Mouse (Mus musculus) right cerebral cortex, postnatal 10 days (tissue): ENCODE results near the gene Gm5737.

Experiments used
- DNase-seq, 2 experiments: peaks; one replicate each; pipeline ENCODE4 v3.0.0; 2021; ENCODE audit warnings: low spot score in 2 of 2

The Gm5737 gene

DNA sequence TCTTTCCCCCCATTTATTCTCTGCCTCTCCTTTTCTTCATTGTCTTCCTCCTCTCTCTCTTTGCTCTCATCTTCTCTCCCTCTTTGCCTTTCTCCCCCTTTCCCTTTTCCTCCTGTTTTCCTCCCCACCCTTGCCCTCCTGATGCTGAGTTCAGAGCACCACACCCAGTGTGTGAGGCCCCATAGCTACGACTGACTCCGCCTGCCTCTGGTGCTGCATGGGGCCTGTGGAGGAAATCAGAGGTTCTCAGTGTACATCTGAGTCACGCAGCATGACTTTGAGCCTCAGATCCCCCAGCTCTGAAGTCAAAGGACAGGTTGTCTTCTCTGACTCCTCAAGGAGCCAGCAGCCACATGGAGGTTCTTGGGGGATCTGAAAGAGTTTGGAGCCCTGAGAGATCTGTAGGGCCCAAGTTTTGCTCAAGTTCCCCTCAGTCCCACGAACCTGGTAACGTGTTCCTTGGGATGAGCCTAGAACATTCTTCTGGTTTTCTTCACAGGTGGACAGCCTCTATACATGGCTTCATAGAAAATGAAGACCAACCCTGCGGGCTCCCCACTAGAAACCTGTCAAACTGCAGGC lies at the start of gene Gm5737:
Gm5737 (plus strand) TSS at position 532 of the 582 bp plus-strand sequence.
- DNase-seq: no peak

DNA sequence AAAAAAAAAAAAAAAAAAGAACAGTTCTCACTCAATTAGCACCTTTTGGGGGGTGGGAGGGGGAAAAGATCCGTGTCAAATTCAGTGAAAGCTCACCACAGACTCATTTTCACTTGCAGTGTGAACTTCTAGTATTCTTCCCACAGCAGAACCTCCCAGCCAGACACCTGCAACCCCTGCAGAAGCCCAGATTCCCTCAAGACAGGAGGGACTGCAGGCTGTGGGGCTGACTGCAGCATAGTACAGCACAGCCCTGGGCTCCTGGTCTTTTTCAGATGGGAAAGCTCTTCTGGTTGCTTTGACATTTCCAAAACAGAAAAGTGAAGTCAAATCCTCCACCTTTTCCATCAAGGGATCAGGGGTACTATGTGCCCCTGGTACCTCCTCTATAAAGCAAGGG lies 44.8 kb upstream of the Gm5737 start:
- DNase-seq: no peak

DNA sequence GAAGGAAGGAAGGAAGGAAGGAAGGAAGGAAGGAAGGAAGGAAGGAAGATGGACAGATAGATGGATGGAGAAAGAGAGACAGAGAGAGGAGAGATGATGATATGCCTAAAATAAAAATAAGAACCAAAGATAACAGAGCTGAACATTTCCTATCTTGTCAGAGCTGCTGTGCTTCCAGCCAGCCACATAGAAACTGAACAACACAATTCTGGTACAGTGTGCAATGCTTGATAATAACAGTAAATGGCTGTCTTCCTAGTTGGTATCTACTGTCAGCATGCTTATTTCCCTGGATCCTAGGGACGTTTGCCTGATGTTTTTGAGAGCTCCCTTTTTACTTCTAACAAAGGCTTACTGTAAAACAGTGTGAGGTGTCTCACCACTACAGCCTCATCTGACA lies 40.8 kb upstream of the Gm5737 start:
- no peak for DNase-seq

DNA sequence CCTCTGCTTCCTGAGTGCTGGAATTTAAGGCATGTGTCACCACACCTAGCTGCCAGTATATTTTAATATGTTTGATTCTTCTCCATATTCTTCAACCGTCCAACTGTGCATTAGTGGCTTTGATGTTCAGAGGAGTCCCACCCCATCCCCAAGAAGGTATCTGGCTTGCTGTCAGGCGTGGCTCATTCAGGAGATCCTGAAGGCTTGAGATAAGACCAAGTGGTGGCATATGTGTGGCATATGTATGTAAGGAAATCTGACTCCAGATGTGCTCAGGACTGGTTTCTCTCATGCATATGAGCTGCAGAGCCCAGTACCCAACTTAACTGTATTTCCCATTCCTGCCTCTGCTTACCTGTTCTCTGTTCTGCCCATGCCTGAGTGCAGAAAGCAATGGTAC lies 34.2 kb upstream of the Gm5737 start:
- DNase-seq: no peak

DNA sequence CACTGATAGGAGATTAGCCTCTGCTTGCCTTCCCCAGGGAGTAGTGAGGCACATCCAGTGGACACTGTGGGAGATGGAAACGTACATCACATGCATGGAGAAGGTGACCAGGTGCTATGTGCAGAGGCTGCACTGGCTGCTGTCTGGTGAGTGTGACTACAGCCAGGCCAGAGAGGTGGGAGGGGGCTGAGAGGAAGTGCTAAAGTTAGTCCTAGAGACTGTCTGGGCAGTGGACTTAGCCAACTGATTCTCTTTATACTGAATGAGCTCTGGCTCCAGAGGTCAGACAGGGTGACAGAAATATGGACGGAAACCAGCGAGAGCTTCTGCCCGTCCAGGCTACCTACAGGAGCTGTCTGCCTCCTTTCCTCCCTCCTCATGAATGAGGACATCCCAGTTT lies 16.6 kb upstream of the Gm5737 start:
- DNase-seq: no peak

DNA sequence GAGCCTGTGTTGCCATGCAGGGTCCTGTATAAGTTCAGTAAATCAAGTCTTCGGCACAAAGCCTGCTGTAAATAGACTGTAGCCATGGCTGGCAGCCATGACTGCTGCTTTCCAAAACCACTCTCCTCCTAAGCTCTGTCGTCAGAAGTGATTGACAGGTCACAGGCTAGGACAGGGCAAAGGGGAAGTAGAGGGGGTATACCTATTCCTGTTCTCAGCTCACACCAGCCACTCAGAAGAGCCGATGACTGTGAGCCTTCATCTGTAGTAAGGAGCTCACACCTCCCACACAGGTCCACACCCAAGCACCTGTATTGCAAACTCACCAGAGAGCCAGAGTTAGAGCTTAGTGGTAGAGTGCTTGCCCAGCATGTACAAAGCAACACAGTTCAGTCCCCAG lies 15.8 kb upstream of the Gm5737 start:
- no peak for DNase-seq

DNA sequence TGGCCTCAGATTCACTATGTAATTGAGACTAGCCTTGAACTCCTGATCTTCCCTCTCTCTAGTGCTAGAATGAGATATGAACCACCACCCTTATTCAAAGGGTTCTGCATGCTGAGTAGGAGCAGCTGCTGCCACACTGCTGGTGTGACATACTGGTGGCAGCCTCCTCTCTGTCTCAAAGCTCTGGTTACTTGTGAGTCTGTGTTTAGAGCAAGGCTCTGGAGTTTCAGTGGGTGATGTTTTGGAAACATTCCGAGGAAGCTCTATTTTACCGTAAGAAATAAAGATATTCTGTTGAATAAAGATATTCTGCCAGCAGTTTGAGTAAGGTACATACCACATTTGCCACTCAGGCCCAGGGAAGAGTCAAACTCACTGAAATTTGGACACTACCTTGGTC lies 8.9 kb upstream of the Gm5737 start:
- no peak for DNase-seq

DNA sequence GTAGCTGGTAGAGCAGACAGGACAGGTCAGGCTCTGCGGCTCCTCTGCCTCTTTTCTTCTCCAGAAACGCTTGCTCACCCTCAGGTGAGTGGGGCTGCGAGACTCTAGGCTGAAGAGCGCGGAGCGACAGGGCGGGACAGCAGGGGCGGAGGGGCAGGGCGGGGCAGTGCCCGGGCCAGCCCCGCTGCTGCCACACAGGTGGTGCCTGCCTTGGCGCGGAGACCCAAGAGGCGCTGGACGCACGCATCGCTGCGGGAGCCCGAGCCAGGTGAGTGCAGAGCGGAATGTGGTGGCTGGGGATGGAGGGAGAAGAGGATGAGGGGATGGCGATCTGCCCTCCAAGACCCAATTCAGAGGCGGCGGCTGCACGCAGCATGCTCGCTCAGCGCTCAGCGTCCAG lies 2.5 kb upstream of the Gm5737 start:
- DNase-seq: no peak

DNA sequence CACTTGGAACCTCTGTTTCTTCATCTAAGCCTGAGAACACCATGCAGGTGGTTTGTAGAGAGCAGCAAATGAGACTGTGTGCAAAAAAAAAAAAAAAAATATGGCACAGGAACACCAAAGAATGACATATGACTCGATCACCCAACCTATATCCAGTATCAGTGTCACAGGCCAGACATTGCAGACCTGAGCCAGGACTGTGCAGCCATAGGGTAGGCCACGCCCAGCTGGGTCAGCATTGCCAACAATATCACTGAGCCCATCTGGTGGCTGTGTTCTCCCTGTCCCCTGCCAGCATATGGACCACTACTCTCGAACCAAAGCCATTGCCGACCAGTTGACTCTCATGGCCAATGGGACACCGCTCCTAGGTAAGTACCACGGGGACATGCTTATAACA lies 5.4 kb downstream of the Gm5737 start:
- DNase-seq: no peak

DNA sequence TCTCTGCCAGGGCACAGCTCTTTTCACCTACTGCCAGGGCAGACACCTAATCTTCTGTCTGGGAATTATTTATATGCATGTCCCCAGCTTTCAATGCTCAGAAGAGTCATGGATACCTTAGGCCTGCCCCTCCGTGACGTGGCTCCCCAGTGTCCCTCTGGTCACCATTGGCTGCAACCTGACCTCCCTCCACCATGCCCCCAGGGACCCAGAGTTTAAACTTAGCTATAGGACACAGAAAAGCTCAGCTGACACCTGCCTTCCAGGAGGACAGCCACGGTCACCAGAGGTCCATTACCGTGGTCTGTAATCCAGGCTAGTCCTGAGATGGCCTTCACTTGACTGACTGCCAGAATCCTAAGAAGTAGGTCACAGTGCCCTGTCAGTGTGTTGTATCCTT lies 7.2 kb downstream of the Gm5737 start:
- DNase-seq: no peak

DNA sequence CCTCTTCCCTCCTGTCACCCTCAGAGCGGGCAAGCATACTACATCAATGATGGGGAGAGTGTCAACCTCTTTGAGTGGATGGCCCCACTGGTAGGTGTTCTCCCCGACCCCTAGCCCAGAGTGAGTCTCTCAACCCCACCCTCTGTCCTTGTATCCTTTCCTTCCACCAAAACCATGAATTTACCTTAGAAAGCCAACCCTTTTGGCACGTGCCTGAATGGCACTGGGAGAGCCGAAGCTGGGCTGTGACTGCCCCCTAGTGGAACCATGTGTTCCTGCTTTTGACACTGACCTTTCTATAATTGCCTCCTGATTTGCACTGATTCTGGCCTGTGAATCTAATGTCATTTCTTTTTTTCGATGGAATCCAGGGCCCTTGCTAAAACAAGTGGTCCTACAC lies 11.1 kb downstream of the Gm5737 start:
- peak; percentile 70 to 81 for DNase-seq

DNA sequence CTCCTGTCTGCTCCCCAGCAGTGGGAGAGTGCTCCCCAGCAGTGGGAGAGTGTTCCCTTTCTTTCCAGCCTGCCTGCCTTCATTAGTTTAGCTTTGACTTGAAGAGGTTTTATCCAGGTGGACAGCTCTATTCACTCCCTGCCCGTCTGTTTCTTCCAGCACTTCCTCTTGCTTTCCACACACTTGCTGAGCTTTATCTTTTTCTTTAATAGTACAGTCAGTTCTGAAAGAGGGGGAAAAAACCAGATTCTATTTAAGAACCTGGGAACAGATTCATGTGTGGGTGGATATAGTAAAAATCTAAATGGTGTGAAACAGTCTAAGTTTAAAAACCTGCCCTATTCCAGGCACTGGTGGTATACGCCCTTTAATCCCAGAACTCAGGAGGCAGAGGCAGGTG lies 12.9 kb downstream of the Gm5737 start:
- DNase-seq: no peak

DNA sequence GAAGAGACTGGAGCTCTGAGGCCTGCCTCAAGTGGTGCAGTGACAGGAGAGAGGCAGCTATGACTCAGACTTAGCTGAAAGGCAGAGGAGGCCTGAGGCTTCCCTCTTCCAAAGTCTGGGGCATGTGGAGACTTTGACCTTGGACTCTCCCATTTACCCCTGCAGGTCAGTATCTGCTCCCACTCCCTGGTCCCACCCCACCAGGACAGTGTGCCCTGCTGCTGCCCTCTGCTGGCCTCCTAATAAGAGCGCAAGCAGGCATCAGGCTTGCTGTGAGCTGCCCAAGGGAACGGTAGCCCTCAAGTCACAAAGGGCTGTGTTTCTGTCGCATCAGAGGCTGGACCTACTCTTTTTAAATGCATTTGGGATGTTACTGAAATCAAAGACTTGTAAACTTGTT lies 14.2 kb downstream of the Gm5737 start:
- peak in 1 of 2 experiments; percentile 50 for DNase-seq

DNA sequence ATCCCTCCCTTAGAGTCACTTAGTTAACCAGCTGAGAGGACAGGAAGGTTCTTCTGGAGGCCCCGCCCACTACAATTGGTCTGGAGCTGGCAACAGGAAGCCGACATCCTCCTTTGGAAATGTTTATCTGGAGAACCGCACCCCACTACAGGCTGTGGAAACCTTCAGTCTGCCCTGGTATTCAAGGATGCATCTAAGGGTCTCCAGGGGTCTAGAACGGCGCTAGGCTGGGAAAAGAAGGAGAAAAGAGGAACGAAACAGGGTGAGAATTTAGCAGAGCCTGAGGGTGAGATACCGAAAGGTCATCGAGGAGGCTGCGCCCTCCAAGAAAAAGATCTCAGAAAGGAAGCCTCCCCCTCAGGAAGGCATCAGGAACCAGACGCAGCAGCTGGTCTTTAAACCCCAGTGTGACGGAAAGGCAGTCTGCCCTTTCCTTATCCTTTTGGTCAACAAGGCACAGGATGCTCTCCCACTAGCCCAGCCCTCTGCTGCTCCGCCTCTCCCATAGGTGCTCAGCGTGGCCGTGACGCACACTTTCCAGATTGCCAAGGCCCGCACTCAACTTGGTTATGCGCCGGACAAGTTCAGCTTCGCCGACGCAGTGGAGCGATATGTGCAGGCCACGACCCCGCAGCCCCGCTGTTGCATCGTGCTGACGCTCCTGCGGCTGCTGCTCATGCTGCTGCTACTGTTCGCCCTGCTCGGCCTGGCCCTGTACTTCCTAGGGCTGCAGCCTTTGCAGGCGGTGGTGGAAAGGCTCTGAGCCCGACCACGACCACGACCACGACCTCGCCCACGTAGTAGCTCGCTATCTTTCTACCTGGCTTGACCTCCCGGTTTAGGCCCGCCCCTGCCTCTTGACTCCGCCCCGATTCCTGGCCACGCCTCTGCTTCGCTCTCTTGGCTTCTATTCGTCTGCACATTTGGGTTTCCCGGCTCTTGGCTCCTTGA lies 18.5 kb downstream of the Gm5737 start:
- peak; percentile 54 to 64 for DNase-seq

DNA sequence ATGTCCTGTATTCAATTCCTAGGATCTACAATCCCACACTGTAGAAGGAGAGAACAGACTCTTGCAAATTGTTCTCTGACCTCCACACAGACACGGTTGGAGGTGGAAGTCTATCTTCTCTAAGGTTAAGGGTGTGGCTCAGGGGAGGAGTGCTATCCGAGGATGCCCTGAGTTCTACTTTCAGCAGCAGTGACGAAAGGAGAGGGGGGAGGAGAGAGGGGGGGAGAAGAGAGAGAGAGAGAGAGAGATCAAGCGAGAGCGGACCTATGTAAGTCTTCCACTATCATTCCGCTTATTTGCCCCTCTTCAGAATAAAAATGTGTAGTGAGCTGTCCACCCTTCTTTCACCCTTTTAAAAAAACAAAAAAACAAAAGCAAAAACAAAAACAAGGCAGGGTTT lies 22.3 kb downstream of the Gm5737 start:
- no peak for DNase-seq

DNA sequence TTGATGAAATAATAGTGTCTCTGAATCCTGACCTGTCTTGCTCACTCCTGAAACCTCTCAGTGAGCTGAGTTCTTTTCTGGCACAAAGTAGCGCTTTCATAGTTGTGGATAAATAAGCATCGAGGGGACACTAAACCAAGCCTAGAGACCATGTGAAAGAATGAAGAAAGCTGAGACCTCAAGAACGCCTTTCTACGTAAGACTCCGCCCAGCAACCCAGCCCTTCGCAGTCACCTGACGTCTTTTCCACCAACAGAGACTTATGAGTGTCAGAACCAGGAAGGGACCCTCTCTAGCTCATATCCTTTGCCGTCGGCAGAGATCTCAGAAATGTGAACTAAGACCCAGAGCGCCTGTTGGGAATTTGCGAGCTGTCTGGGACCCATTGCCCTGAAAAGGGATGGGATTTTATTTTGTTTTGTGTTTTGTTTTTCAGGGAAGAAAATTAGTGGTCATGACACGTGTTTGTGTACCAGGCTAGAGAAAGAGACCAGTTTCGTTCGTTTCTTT lies 22.8 kb downstream of the Gm5737 start:
- peak; percentile 82 to 87 for DNase-seq

DNA sequence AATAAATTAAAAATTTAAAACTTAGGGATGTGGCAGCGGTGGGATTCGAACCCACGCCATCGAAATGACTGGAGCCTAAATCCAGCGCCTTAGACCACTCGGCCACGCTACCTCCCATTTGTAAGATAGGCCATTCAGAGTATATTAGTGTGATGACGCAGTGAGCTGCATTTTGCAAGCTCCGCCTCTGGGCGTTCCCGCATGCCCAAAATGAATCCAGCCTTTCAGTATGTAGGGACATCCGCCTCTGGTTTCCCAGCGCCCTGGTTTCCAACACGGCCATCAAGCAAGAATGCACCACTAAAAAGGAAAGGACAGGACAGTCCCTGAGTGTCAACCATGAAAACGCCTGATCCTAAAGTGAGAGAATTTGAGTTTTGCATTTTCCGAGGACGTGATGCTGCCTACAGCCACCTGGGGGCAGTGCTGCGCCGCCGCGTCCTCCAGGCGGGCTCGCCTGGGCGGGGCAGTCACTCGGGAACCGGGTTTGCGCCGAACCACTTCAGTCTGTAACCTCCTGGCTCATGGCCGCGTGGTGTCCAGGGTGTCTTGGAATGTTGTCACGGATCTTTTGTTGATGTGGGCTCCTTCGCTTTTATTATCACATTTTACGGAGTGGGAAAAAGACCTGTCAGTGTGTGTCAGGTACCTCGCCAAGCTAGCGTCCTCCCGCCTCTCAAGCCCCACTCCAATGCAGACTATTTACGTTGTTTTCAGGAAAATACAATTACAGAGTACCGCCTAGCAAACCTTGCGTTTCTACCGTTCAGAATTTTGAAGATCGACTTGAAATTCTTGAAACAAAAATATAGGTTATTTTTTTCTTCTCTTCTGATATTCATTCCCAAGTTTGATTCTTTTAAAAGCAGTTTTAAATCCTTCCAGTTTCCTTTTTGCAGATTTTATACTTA lies 23.5 kb downstream of the Gm5737 start:
- peak; percentile 92 to 93 for DNase-seq

DNA sequence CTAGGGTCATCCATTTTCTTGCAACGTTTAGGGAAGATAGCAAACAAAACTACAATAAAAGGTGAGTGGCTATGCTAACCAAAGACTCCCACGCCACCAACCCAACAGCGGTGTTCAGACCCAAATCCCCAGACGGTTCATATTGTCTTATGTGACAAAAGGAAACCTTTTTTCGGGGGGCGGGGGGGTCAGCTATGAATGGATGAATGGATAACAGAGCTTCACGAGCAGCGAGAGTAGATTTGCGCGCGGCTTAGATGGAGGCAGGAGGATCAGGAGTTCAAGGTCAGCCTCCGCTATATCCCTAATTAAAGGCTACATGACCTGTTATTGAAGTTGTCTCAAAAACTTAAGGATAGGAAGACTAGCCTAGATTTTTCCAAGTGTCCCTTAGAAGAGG lies 24.2 kb downstream of the Gm5737 start:
- no peak for DNase-seq

DNA sequence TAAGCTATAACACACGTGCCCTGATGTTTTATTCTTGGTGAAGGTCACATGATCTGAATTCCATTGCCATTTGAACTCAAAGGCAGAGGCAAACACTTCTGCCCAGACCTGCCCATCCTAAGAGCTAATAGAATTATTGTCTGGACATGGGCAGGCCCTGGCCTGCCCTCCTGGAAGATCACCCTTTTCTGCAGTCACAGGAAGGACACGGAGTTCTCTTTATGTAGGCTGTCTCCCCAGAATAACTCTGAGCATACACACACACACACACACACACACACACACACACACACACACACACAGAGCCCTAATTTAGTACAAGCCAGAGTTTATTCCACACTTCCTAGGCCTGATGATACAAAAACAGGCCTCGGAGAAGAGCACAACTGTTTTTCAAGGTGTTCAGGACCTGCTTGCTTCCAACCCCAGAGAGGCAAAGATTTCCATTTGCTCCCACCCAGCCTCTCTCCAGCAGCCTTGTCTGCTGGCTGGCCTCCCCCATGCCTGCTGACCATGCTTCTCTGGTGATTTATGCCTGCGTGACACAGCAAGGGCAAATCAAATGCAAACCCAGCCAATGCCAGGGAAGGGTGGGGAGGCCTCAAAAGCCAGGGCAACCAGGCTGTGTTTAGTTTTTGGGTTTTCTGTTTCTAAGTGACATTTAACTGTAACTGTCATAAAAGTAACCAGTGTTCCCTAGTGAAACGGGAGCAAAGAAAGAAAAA lies 26.4 kb downstream of the Gm5737 start:
- no peak for DNase-seq

DNA sequence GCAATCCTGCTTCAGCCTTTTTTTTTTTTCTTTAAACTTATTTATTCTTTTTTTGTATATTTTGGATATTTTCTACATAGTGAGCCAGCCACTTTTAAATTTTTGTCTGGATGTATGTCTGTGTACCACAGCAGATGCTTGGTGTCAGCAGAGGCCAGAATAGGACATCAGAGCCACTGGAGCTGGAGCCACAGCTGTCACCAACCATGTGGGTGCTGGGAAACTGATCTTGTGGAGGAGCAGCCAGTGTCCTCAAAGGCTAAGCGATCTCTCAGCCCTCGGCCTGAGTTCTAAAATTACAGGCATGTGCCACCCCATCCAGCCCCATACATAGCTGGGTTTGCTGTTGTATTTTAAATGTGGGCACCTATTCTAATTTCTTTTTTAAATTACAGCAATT lies 27.6 kb downstream of the Gm5737 start:
- DNase-seq: no peak

DNA sequence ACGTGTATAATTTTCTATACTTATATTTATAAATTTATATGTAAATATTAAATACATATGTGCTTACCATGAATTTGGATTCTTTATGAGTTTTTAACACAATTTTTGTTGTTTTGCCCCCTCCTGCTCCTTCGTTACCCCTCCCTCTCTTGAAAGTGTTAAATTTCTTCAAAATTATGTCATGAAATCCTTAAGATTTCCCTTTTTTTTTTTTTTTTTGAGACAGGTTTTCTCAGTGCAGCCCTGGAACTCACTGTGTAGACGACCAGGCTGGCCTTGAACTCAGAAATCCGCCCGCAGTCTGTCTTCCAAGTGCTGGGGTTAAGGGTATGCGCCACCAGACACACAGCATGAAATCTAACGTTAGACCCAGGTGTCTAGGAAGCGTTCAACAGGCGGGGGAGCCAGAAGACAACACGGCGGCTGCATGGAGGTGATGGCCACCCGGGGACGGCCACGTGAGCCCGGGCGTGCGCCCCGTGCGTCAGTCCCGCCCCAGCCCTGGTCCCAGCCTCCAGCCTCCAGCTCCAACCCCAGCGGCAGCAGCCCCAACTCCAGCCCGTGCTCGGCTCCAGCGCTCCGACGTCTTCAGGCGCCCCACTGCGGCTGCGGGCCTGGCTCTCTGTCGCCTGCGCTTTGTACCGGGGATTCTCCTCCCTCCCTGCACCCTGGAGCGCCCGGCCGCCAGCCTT lies 30.3 kb downstream of the Gm5737 start, which contains the start of gene Eef2k:
Eef2k (plus strand) TSS at position 487 of the 692 bp plus-strand sequence.
- DNase-seq: peak; percentile 92
